Mouse (Mus musculus) kidney, embryonic 15.5 days (tissue): ENCODE data around the gene Olfr1156. TPM values are rescaled to one million over a fixed set of nuclear protein-coding genes. Genes with fewer than 3 reads are reported as not detected.

ENCODE experiments used
- ATAC-seq: fragments of 200-750 bp; cut with Nextera tagmentation; replicated peaks from 2 replicates; pipeline ENCODE4 v1.8.0; 2017; ENCODE audit warnings: moderate TSS enrichment; ENCODE audit not compliant: low FRiP score
- H3K27ac ChIP-seq: fragments of 300-500 bp; sonication (generic); 2 replicates; pipeline ENCODE4 v1.5.1; 2015; ENCODE audit warnings: mild to moderate bottlenecking, inconsistent platforms
- H3K27me3 ChIP-seq: fragments of 300-500 bp; sonication (generic); 2 replicates; pipeline ENCODE4 v1.6.1; 2015; ENCODE audit warnings: inconsistent platforms
- H3K36me3 ChIP-seq: fragments of 300-500 bp; sonication (generic); 2 replicates; pipeline ENCODE4 v1.6.1; 2015; ENCODE audit warnings: inconsistent platforms
- H3K4me1 ChIP-seq: fragments of 300-500 bp; sonication (generic); 2 replicates; pipeline ENCODE4 v1.6.1; 2015; ENCODE audit warnings: inconsistent platforms
- H3K4me2 ChIP-seq: fragments of 300-500 bp; sonication (generic); 2 replicates; pipeline ENCODE4 v1.6.1; 2015; ENCODE audit warnings: moderate library complexity, mild to moderate bottlenecking, inconsistent platforms
- H3K4me3 ChIP-seq: fragments of 300-500 bp; sonication (generic); replicated peaks from 2 replicates; pipeline ENCODE4 v1.5.1; 2015; ENCODE audit warnings: mild to moderate bottlenecking, inconsistent platforms
- H3K9ac ChIP-seq: fragments of 300-500 bp; sonication (generic); 2 replicates; pipeline ENCODE4 v1.6.1; 2015; ENCODE audit warnings: mild to moderate bottlenecking, inconsistent platforms
- H3K9me3 ChIP-seq: fragments of 300-500 bp; sonication (generic); replicated peaks from 2 replicates; pipeline ENCODE4 v1.6.1; 2016; ENCODE audit warnings: inconsistent platforms
- WGBS: fragments of 180-500 bp; shearing (Covaris S2); methylation state at CpG from one replicate; pipeline ENCODE4 v1.1.7; 2015; ENCODE audit warnings: mixed read lengths; 5-methylcytosine and 5-hydroxymethylcytosine counted together
- polyA plus RNA-seq: library from polyadenylated mRNA; unstranded; fragments of >200 nt; fragmentation: Nextera tagmentation; extraction: Ambion mirVana; gene quantifications from 2 replicates; pipeline ENCODE4 v1.2.1, GENCODE M21; 2015

Gene Olfr1156
- not detected in 2 replicates for polyA plus RNA-seq

DNA sequence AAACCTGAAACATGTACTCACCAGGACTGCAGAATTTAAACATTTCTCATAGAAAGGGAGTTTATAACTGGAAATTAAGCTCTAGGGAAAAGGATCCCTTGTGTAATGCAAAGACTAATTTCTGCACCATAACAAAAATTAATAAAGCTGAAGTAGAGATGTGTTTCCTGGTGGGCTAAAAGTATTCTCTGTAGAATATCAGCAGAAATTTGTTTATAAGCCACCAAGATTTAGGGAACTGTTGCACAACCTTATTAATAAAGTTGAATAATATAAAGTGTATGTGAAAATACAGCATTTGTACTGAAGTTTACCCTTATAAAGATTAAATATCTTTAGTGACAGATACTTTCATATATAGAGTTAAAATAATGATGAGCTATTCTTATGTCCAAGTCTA is at the start of gene Olfr1156:
Olfr1156 (minus strand) TSS at position 101 of the 400 bp plus-strand sequence.
- Histone ChIP-seq H3K4me3 (no peak within 1 kb of the TSS), H3K9me3 (no peaks in the 10 kb centered on the region), H3K36me3 (no peaks in the 10 kb centered on the region), H3K4me1 (no peaks in the 10 kb centered on the region), H3K4me2 (no peak within 1 kb of the TSS), H3K27me3 (no peaks in the 10 kb centered on the region), H3K27ac (no peak within 1 kb of the TSS), H3K9ac (no peak within 1 kb of the TSS)
- no peak for ATAC-seq

- Histone ChIP-seq H3K36me3 (no peaks in the 10 kb centered on the region), H3K4me1 (no peaks in the 10 kb centered on the region), H3K9me3 (no peaks in the 10 kb centered on the region), H3K27ac (no peak within 1 kb of the TSS), H3K9ac (no peak within 1 kb of the TSS), H3K27me3 (no peaks in the 10 kb centered on the region), H3K4me3 (no peak within 1 kb of the TSS), H3K4me2 (no peak within 1 kb of the TSS)
- ATAC-seq = no peak
Observed at GRCm38 (mm10) chr2:87989813-87990212, 36.9 kb upstream of the Olfr1156 start, which contains the start of gene Olfr1158. Gene Olfr1158 (plus strand): TSS chr2:87990113.

GRCm38 (mm10) chr2:87974563-87974962 is 21.7 kb upstream of the Olfr1156 start, which contains the start of gene Olfr74:
Gene Olfr74 (minus strand): TSS chr2:87974663.
- 78% methylated on average over 3 of the region's 3 CpGs for WGBS
- no peak within 1 kb of the TSS for H3K27ac ChIP-seq
- H3K4me1 ChIP-seq = no peaks in the 10 kb centered on the region
- no peak within 1 kb of the TSS for H3K4me3 ChIP-seq
- no peaks in the 10 kb centered on the region for H3K27me3 ChIP-seq
- H3K36me3 ChIP-seq = no peaks in the 10 kb centered on the region
- no peak for ATAC-seq
- no peak within 1 kb of the TSS for H3K9ac ChIP-seq
- no peaks in the 10 kb centered on the region for H3K9me3 ChIP-seq
- H3K4me2 ChIP-seq = no peak within 1 kb of the TSS

- Histone ChIP-seq H3K36me3 (no peaks in the 10 kb centered on the region), H3K4me1 (no peaks in the 10 kb centered on the region), H3K27me3 (no peaks in the 10 kb centered on the region), H3K9ac (no peak within 1 kb of the TSS), H3K4me2 (no peak within 1 kb of the TSS), H3K27ac (no peak within 1 kb of the TSS), H3K9me3 (no peaks in the 10 kb centered on the region), H3K4me3 (no peak within 1 kb of the TSS)
- 96% methylated on average over 4 of the region's 4 CpGs for WGBS
- ATAC-seq = no peak
Observed at GRCm38 (mm10) chr2:87968199-87968598, 15.3 kb upstream of the Olfr1156 start, which contains the start of gene Olfr1157. Gene Olfr1157 (minus strand): TSS chr2:87968299.

DNA sequence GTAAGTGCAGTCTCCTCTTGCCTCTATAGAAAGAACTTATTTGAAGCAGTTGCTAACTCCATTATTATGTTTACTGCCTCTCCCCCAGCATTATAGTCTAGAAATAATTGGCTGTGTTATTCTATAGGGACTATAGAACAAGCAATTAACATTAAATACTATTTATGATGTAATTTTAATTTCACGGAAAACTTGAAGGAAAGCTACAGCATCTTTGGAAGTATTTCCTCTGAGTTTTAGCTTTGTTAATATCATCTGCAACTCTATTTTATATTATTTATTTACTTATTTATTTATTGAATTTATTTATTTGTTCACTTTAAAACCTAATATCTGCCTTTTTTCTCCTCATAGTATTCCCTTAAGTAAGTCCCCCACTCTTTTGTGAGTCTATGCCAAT is 7.9 kb downstream of the Olfr1156 start, which contains the start of gene Olfr1155:
Olfr1155 (minus strand) TSS at position 101 of the 400 bp plus-strand sequence.
- Histone ChIP-seq H3K9me3 (no peaks in the 10 kb centered on the region), H3K9ac (no peak within 1 kb of the TSS), H3K36me3 (no peaks in the 10 kb centered on the region), H3K4me1 (no peaks in the 10 kb centered on the region), H3K4me2 (no peak within 1 kb of the TSS), H3K27ac (no peak within 1 kb of the TSS), H3K4me3 (no peak within 1 kb of the TSS), H3K27me3 (no peaks in the 10 kb centered on the region)
- WGBS = 93% methylated on average over 1 of the region's 1 CpGs
- no peak for ATAC-seq

- ATAC-seq = no peak
- WGBS = 84% methylated on average over 1 of the region's 1 CpGs
Observed at GRCm38 (mm10) chr2:87905066-87905465, 47.8 kb downstream of the Olfr1156 start, which contains the start of gene Olfr1154. Gene Olfr1154 (minus strand): TSS chr2:87905166.

More at GRCm38 (mm10) chr2:87905066-87905465, 47.8 kb downstream of the Olfr1156 start, which contains the start of gene Olfr1154:
- Histone ChIP-seq H3K27ac (no peak within 1 kb of the TSS), H3K9me3 (no peaks in the 10 kb centered on the region), H3K4me1 (no peaks in the 10 kb centered on the region), H3K4me3 (no peak within 1 kb of the TSS), H3K27me3 (no peaks in the 10 kb centered on the region), H3K36me3 (no peaks in the 10 kb centered on the region), H3K9ac (no peak within 1 kb of the TSS), H3K4me2 (no peak within 1 kb of the TSS)

Other genes with a start within 250 kb of the Olfr1156 start
- gene Olfr1137, start 239.9 kb downstream of the Olfr1156 start, polyA plus RNA-seq = not detected in 2 replicates
- gene Olfr1138, start 213.1 kb downstream of the Olfr1156 start, polyA plus RNA-seq = not detected in 2 replicates
- gene Olfr1140, start 209.3 kb downstream of the Olfr1156 start, polyA plus RNA-seq = not detected in 2 replicates
- gene Olfr1141, start 199.1 kb downstream of the Olfr1156 start, polyA plus RNA-seq = not detected in 2 replicates
- not detected in 2 replicates for gene Olfr152, start 173.6 kb downstream of the Olfr1156 start, polyA plus RNA-seq
- gene Olfr1143, start 152.5 kb downstream of the Olfr1156 start, polyA plus RNA-seq = not detected in 2 replicates
- not detected in 2 replicates for gene Olfr1145, start 143.3 kb downstream of the Olfr1156 start, polyA plus RNA-seq
- not detected in 2 replicates for gene Olfr1148, start 122.6 kb downstream of the Olfr1156 start, polyA plus RNA-seq
- gene Olfr1150-ps1, start 109.1 kb downstream of the Olfr1156 start, polyA plus RNA-seq = not detected in 2 replicates
- not detected in 2 replicates for gene Olfr1151, start 97.2 kb downstream of the Olfr1156 start, polyA plus RNA-seq
- not detected in 2 replicates for gene Olfr1152, start 86.6 kb downstream of the Olfr1156 start, polyA plus RNA-seq
- not detected in 2 replicates for gene Olfr1153, start 58.1 kb downstream of the Olfr1156 start, polyA plus RNA-seq
- gene Olfr1154, start 47.9 kb downstream of the Olfr1156 start, polyA plus RNA-seq = not detected in 2 replicates
- not detected in 2 replicates for gene Olfr1155, start 8.0 kb downstream of the Olfr1156 start, polyA plus RNA-seq
- not detected in 2 replicates for gene Olfr1157, start 15.2 kb upstream of the Olfr1156 start, polyA plus RNA-seq
- gene Olfr74, start 21.6 kb upstream of the Olfr1156 start, polyA plus RNA-seq = not detected in 2 replicates
- not detected in 2 replicates for gene Olfr1158, start 37.0 kb upstream of the Olfr1156 start, polyA plus RNA-seq
- not detected in 2 replicates for gene Olfr1160, start 55.2 kb upstream of the Olfr1156 start, polyA plus RNA-seq
- not detected in 2 replicates for gene Olfr1161, start 69.7 kb upstream of the Olfr1156 start, polyA plus RNA-seq
- 0.05 TPM in 2 replicates for gene Olfr73, start 84.6 kb upstream of the Olfr1156 start, polyA plus RNA-seq
- not detected in 2 replicates for gene Olfr1162, start 98.0 kb upstream of the Olfr1156 start, polyA plus RNA-seq
- not detected in 2 replicates for gene Olfr1163, start 118.7 kb upstream of the Olfr1156 start, polyA plus RNA-seq
- not detected in 2 replicates for gene Olfr1164, start 140.9 kb upstream of the Olfr1156 start, polyA plus RNA-seq
- gene Olfr1166, start 175.2 kb upstream of the Olfr1156 start, polyA plus RNA-seq = not detected in 2 replicates
- gene Olfr1167, start 202.1 kb upstream of the Olfr1156 start, polyA plus RNA-seq = not detected in 2 replicates
- not detected in 2 replicates for gene Olfr1168, start 228.8 kb upstream of the Olfr1156 start, polyA plus RNA-seq